Mouse (Mus musculus) heart, embryonic 14.5 days (tissue): ENCODE measurements around the gene Muc4. TPM values are rescaled to one million over a fixed set of nuclear protein-coding genes. Genes with fewer than 3 reads are reported as not detected.

ENCODE experiments used
- ATAC-seq: fragments of 200-750 bp; cut with Nextera tagmentation; 2 replicates; pipeline ENCODE4 v1.8.0; 2017; ENCODE audit warnings: low read depth, moderate TSS enrichment; ENCODE audit not compliant: insufficient number of reproducible peaks, insufficient read depth, low FRiP score
- H3K27ac ChIP-seq, 2 experiments: fragments of 200-500 bp in 1 of 2; fragments of 300-500 bp in 1 of 2; sonication (generic) in 1 of 2; replicated peaks in 1 of 2; 2 replicates each; pipeline ENCODE4 v1.5.1; 2012 to 2014; ENCODE audit warnings: low read depth in 2 of 2, low read length in 2 of 2, control low read depth in 1 of 2, mild to moderate bottlenecking in 1 of 2, mixed read lengths in 1 of 2; ENCODE audit not compliant: control insufficient read depth in 1 of 2, insufficient read depth in 1 of 2
- H3K27me3 ChIP-seq: fragments of 300-500 bp; sonication (generic); 2 replicates; pipeline ENCODE4 v1.6.1; 2014; ENCODE audit warnings: mild to moderate bottlenecking, low read length, control low read depth; ENCODE audit not compliant: control insufficient read depth, insufficient read depth
- H3K36me3 ChIP-seq: fragments of 300-500 bp; sonication (generic); 2 replicates; pipeline ENCODE4 v1.6.1; 2014; ENCODE audit warnings: mild to moderate bottlenecking, control low read depth, low read length, mixed read lengths; ENCODE audit not compliant: control insufficient read depth, insufficient read depth
- H3K4me1 ChIP-seq, 2 experiments: fragments of 200-500 bp in 1 of 2; fragments of 300-500 bp in 1 of 2; sonication (generic) in 1 of 2; 2 replicates each; pipeline ENCODE4 v1.6.1; 2012 to 2014; ENCODE audit warnings: low read length in 2 of 2, control low read depth in 1 of 2, mixed read lengths in 1 of 2; ENCODE audit not compliant: control insufficient read depth in 2 of 2, insufficient read depth in 2 of 2
- H3K4me2 ChIP-seq: fragments of 300-500 bp; sonication (generic); 2 replicates; pipeline ENCODE4 v1.6.1; 2014; ENCODE audit warnings: mild to moderate bottlenecking, low read length
- H3K4me3 ChIP-seq, 2 experiments: fragments of 200-500 bp in 1 of 2; fragments of 300-500 bp in 1 of 2; sonication (generic) in 1 of 2; 2 replicates each; pipeline ENCODE4 v1.5.1; 2012 to 2014; ENCODE audit warnings: low read length in 2 of 2, mild to moderate bottlenecking in 2 of 2, control low read depth in 1 of 2, low read depth in 1 of 2, moderate library complexity in 1 of 2; ENCODE audit not compliant: control insufficient read depth in 1 of 2, insufficient read depth in 1 of 2
- H3K9ac ChIP-seq: fragments of 300-500 bp; sonication (generic); 2 replicates; pipeline ENCODE4 v1.6.1; 2014; ENCODE audit warnings: mild to moderate bottlenecking, low read length
- H3K9me3 ChIP-seq: fragments of 300-500 bp; sonication (generic); 2 replicates; pipeline ENCODE4 v1.6.1; 2016; ENCODE audit warnings: low read length, control low read depth; ENCODE audit not compliant: control insufficient read depth
- WGBS: fragments of 180-500 bp; shearing (Covaris S2); extraction: QIAGEN DNeasy Blood & Tissue Kit; methylation state at CpG from one replicate; pipeline ENCODE4 v1.1.7; 2014; 5-methylcytosine and 5-hydroxymethylcytosine counted together
- polyA plus RNA-seq: library from polyadenylated mRNA; unstranded; fragments of >200 nt; fragmentation: Nextera tagmentation; extraction: Ambion mirVana; gene quantifications from 2 replicates; pipeline ENCODE4 v1.2.1, GENCODE M21; 2014

Muc4 gene
- polyA plus RNA-seq, 1 experiment from 2014 or later, result not detected

DNA sequence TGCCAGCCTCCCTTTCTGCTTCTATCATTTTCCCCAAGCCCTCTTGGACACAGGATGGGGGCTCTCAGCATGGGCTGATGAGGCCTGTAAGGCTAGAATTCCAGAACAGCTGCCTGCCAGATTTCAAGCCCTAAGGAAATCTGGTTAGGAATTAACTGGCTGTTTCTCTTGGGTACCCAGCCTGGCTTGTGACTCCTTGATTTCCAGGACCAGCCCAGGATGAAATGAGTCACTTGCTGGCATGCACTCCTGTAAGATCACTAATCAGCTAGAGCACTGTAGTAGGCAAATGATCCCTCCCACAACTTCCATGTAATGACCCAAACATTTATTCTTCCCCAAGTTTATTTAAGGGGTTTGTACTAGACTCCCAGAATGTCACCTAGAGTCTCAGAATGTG, 7.4 kb upstream of the Muc4 start:
- Histone ChIP-seq H3K27ac (no peak overlapping the region), H3K27me3 (no peaks in the 10 kb centered on the region), H3K9me3 (no peaks in the 10 kb centered on the region), H3K4me3 (no peak overlapping the region), H3K4me2 (no peak overlapping the region), H3K9ac (no peak overlapping the region), H3K36me3 (no peaks in the 10 kb centered on the region), H3K4me1 (no peaks in the 10 kb centered on the region; a peak in 1 of 4 replicates)
- no peak for ATAC-seq

DNA sequence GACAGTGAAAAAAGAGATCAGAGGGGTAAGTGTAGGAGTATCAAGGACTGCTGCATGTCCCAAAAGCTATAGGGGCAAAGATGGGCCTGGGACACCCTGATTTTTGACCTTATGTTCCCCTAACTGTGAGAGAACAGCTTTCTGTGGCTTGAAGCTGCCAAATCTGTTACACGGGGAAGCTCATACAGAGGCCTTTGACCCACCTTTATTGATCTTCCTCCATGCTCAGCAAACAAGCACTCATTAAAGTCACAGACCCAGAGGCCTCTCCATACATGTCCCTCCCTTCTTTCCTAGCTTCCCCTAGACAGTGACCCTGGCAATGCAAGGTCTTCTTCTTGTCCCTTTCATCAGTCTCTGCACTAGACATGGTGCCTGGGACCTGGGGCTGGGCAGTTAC, 7.0 kb upstream of the Muc4 start:
- ATAC-seq, result no peak
- H3K9ac ChIP-seq, result no peak overlapping the region
- WGBS, result 78% methylated on average over 1 of the region's 1 CpGs
- H3K4me2 ChIP-seq, result no peak overlapping the region
- no peak overlapping the region for H3K27ac ChIP-seq
- H3K27me3 ChIP-seq, result no peaks in the 10 kb centered on the region
- no peaks in the 10 kb centered on the region for H3K4me1 ChIP-seq
- no peak overlapping the region for H3K4me3 ChIP-seq
- no peaks in the 10 kb centered on the region for H3K9me3 ChIP-seq
- no peaks in the 10 kb centered on the region for H3K36me3 ChIP-seq

- WGBS, result 73% methylated on average over 3 of the region's 3 CpGs
- no peak for ATAC-seq
- Histone ChIP-seq H3K4me1 (no peaks in the 10 kb centered on the region), H3K36me3 (no peaks in the 10 kb centered on the region), H3K9ac (no peak overlapping the region), H3K9me3 (no peaks in the 10 kb centered on the region), H3K27me3 (no peaks in the 10 kb centered on the region), H3K27ac (no peak overlapping the region), H3K4me2 (no peak overlapping the region), H3K4me3 (no peak overlapping the region)
Observed at GRCm38 (mm10) chr16:32733213-32733612, 2.5 kb upstream of the Muc4 start.

GRCm38 (mm10) chr16:32736022-32736421, 336 bp downstream of the Muc4 start:
- Histone ChIP-seq H3K36me3 (no peaks in the 10 kb centered on the region), H3K27me3 (no peaks in the 10 kb centered on the region), H3K9ac (no peak overlapping the region), H3K4me2 (no peak overlapping the region), H3K27ac (no peak overlapping the region), H3K4me3 (no peak overlapping the region), H3K4me1 (no peaks in the 10 kb centered on the region), H3K9me3 (no peaks in the 10 kb centered on the region)
- ATAC-seq, result no peak
- 44% methylated on average over 3 of the region's 3 CpGs for WGBS

DNA sequence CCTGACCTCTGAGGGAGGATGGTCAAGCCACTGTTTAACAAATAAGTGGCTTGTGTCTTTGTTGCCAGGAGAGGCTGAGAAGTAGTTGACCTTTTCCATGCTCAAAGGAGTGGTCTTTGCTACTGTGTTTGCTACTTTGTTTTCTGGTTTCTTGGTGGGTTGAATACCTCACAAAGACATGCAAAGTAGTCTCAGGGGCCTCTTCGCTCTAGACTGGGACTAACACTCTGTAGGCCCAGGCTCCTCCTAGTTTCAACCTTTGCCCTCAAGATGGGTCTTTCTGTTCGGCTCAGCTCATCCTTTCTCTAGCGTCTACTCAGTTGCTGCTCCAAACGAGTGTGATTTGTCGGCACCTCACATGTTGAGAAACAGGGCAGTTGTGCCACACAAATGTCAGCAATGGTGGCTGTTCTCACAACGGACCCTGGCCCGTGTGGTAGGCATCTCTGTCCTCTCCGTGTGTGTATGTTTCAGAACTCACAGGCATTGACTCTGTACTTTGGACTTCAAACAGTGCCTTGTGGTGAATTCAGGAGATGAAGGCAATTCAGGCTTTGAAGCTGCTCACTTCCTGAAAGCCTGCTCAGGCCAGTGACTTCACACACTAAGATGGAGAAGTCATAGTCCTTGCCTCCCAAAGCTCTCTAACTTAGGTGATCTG, 4.4 kb downstream of the Muc4 start:
- Histone ChIP-seq H3K27ac (no peak overlapping the region), H3K27me3 (no peaks in the 10 kb centered on the region), H3K9me3 (no peaks in the 10 kb centered on the region), H3K9ac (no peak overlapping the region), H3K4me1 (no peaks in the 10 kb centered on the region), H3K36me3 (no peaks in the 10 kb centered on the region), H3K4me2 (no peak overlapping the region), H3K4me3 (no peak overlapping the region)
- 80% methylated on average over 8 of the region's 8 CpGs for WGBS
- ATAC-seq, result no peak

- Histone ChIP-seq H3K27me3 (no peaks in the 10 kb centered on the region), H3K4me3 (no peak overlapping the region), H3K4me2 (no peak overlapping the region), H3K9ac (no peak overlapping the region), H3K27ac (no peak overlapping the region), H3K36me3 (no peaks in the 10 kb centered on the region), H3K9me3 (no peaks in the 10 kb centered on the region), H3K4me1 (no peaks in the 10 kb centered on the region)
- 73% methylated on average over 9 of the region's 9 CpGs for WGBS
- ATAC-seq, result no peak
Observed at GRCm38 (mm10) chr16:32741366-32741765, 5.7 kb downstream of the Muc4 start.

- H3K36me3 ChIP-seq, result no peaks in the 10 kb centered on the region
- no peaks in the 10 kb centered on the region for H3K4me1 ChIP-seq
- no peak overlapping the region for H3K4me3 ChIP-seq
- no peak overlapping the region for H3K4me2 ChIP-seq
- H3K27ac ChIP-seq, result no peak overlapping the region
- H3K9me3 ChIP-seq, result no peaks in the 10 kb centered on the region
- H3K9ac ChIP-seq, result no peak overlapping the region
- ATAC-seq, result no peak
- H3K27me3 ChIP-seq, result no peaks in the 10 kb centered on the region
- WGBS, result 83% methylated on average over 2 of the region's 2 CpGs
Observed at GRCm38 (mm10) chr16:32742712-32743111, 7.0 kb downstream of the Muc4 start.

GRCm38 (mm10) chr16:32745852-32746251, 10.2 kb downstream of the Muc4 start:
- H3K4me1 ChIP-seq, result no peaks in the 10 kb centered on the region
- no peaks in the 10 kb centered on the region for H3K27me3 ChIP-seq
- no peaks in the 10 kb centered on the region for H3K9me3 ChIP-seq
- no peak for ATAC-seq
- H3K36me3 ChIP-seq, result no peaks in the 10 kb centered on the region
- 66% methylated on average over 6 of the region's 6 CpGs for WGBS
- no peak overlapping the region for H3K4me2 ChIP-seq
- H3K27ac ChIP-seq, result no peak overlapping the region
- no peak overlapping the region for H3K4me3 ChIP-seq
- no peak overlapping the region for H3K9ac ChIP-seq
